Mouse (Mus musculus) thymus, postnatal 25 days (tissue): ENCODE measurements around the gene Slc38a1.

ENCODE experiments used
- DNase-seq: peaks from one replicate; pipeline ENCODE4 v3.0.0; 2022

The Slc38a1 gene

DNA sequence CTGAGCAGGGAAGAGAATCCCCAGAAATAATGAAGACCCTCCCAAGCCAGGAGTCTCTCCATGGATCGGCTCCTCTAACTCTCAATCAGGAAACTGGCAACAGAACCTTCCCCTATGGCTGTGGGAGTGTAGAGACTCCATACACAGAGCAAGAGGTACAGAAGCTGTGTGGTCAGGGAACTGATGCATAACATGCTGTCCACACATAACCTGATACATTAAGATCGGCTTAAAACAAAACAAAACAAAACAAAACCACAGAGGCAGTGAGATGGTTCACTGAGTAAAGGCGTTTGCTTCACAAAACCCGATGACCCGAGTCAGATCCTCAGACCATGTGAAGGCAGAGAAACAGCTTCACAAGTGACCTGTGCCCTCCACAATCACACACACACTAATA, 35.3 kb downstream of the Slc38a1 start:
- no peak for DNase-seq

DNA sequence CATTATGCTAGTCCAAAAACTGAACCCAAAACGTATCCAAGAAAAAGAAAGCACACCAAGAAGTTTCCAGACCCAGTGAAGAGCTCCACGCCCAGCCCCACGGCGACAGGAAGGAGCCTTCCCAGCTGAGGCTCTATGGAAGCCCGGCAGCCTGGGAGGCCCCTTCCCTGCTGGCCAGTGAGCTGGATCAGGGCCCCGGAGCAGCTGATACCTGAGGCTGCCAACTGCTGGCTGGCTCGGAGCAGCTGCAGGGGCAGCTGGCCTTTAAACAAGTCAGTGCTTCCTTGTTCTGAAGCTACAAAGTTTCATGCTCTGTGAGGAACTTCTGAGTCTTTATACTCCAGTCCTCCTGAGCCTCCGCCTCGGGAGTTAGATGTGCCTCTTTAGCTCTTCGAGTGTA, 38.4 kb downstream of the Slc38a1 start:
- DNase-seq, result no peak

DNA sequence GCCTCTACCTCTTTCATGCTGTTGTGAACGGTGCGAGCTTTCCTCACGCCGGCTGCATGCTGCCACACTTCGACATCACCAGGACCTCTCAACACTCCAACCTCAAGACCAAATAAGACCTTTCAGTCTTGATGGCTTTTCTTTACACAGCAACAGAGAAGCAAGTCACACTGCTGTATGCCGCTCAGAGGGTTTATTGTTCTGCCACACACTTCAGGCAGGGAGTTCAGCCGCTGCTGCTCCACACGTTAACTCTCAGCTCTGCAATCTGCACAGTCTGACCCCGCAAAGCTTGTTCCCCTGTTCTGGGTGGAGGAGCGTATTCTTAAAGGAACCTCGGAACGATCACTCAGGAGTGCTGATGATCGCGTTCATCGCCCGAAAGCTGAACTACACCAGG, 40.7 kb downstream of the Slc38a1 start:
- DNase-seq, result no peak

DNA sequence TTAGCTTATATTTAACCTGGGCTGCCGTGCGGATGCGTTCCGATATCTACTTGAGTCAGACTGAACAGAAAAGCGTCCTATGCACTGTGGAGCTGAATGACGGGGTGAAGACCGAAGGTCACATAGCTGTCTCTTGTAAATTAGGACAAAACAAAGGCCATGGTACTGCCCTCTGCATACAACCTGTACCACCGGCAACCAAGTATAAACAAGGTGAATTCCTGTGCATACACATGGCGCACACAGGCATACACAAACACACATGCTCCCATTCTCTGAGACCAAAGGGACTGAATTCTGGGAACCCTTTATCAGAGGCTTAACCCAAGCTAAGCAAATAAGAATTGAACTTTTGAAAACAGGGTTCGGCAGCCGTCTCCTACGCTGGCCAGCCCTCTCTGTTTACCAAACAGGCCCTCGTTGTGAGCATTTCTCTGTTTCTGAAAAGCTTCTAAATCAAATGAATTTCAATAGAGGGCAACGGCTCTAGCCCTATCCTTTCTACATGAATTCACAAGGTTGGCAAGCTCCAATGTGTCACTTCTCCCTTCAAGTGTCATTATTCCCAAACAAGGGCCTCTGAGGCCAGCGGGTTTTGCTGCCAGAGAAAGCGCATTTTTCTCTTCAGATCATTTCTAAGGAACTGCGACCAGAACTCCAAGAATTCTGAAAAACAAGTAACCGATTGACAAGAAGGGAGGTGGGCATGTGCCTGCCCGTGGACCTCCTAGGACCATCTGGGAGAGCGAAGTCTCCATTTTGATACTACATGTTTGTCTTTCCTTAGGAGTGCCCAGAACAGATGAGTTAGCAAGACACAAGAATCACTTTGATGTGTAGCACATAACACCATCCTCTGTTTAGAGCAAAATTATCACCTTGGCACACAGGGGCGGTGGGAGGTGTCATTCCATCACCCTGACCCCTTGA, 42.6 kb downstream of the Slc38a1 start:
- DNase-seq, result no peak

DNA sequence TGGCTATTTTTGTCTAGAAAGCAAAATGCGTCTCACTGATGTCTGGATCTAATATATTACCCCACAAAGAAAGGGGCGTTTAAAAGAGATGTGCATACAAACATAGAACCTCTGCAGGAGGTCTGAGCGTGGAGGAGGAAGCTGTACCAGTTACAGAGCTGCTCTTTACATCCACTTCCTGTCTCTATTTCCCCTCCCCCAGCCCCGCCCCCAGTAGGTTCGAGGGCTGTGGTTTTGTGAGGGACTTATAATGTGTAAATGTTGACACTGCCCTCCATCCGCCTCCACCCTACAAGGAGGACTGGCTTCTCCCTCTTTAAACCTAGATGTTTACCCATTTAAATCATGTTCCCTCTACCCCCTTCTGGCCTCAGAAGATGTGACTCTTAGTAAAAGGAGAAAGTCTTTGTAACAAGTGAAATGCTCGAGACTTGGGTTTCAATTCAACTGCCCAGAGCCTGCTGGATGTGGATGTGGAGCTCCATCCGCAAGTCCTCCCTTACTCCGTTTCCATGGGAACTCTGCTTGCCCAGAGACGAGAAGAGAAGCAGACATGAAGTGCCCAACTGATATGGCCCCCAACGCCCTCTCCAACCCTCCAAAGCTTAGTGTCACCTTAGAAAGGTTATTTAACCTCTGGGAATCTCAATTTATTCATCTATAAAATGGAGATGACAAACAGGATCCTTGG, 43.7 kb downstream of the Slc38a1 start:
- peak; percentile 86 for DNase-seq

DNA sequence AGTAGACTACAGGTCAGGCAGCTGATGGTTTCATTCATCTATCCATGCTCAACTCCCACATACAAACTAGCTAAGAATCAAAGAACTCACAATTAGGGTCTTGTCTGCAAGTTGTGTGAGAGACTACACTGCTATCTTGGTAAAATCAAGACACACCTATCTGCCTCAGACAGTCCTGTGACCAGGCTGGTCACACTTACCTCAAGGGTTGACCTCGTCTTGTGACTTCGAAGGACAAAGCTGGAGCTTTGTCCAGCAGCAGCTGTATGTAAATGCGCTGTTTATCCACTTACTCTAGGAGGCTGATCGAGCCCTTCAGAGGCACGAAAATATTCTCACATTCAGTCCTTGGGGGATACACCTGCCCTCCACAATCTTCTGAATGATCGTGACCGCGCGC, 45.6 kb downstream of the Slc38a1 start:
- no peak for DNase-seq

DNA sequence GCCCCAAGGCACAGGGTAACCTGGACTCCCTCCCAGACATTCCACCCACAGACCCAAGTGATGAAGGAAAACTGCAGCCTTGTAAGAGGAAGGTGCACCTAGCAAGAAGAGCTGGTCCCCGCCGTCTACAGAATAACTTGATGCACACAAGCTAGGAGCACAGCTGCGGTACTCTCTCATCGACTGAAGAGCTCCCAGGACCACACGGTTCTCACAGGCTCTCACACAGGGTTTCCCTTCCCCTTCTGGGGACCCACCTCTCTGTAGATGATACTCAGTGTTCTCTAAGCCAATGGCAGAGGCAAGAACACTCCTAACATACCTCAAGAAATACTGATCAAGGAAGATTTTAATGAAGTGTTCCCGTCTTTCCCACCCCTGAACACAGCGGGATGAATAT, 48.4 kb downstream of the Slc38a1 start:
- DNase-seq, result no peak

DNA sequence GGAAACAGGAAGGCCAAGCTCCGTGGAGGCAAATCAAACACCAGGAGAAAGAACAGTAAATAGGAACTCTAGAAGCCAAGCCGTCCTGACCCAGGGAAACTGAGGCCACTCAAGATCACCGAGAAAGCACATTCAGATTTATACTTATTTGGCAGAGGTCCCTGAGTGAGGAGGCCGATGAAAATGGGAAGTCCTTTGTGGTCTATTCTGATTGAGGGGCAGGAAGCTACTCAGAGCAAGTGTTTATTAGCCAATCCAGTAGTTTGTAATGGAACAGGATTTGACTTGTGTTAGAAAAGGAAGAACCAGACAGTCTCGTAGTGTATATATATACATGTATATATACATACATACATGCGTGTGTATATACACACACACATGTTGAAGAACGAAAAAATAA, 48.8 kb downstream of the Slc38a1 start:
- DNase-seq, result no peak

DNA sequence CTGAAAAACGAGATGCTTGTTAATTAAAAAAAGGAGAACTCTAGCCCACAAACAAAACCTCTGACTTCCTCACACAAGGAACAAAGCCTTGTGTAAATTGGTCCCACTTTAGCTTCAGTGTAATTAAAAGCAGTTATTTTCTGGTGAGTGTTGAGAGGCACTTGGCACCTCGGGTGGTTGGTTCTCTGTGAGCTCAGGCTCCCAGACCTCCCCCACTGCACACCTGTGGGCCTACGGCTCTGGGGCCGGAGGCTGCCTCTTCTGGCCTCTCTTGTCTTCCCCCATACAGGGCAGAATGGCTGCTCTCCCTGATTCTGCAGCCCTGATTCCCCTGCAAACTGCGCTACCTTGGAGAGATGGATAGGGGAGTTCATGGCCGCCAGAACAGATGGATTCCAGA, 49.3 kb downstream of the Slc38a1 start:
- peak; percentile 29 for DNase-seq

DNA sequence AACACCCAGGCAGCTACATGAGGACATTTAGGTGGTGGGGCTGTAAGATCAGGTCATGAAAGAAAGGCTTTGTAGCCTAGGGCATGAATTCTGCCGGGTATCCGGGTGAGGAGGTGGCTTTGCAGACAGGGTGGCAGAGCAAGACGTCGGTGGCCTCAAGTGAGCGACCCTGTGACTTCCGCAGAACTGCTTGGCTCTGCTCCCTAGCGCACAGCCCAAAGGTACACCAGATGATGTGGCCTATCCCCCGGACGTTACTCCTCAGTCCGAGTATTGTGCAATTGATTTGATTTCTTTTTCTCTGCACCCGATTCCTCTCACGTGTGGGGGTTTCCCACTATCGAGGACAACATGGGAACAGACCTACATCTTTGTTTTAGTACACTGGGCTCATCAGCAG, 49.7 kb downstream of the Slc38a1 start:
- no peak for DNase-seq

DNA sequence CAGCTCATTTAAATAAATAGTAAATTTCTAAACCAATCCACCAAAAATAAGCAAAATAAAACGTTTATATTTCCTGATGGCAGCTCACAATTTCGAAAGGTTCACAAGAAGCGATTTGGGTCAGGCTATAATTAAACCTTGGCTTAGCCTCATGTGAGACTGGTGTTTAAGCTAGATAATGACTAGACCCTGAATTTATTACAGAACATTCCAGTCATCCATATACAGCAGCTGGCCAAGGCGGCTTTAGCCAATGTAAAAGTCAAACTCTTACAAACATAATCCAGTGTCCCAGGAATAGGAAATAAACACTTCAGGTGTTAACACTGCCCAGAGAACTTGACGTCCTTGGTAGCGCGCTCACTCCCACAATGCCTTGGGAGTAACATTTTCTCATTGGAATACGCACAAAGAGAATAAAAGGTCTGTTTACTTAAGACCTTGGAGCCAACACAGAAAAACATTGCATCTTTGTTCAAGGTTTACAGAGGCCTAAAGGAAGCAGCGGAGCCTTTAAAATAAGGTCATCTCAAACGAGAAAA, 50.8 kb downstream of the Slc38a1 start:
- no peak for DNase-seq

DNA sequence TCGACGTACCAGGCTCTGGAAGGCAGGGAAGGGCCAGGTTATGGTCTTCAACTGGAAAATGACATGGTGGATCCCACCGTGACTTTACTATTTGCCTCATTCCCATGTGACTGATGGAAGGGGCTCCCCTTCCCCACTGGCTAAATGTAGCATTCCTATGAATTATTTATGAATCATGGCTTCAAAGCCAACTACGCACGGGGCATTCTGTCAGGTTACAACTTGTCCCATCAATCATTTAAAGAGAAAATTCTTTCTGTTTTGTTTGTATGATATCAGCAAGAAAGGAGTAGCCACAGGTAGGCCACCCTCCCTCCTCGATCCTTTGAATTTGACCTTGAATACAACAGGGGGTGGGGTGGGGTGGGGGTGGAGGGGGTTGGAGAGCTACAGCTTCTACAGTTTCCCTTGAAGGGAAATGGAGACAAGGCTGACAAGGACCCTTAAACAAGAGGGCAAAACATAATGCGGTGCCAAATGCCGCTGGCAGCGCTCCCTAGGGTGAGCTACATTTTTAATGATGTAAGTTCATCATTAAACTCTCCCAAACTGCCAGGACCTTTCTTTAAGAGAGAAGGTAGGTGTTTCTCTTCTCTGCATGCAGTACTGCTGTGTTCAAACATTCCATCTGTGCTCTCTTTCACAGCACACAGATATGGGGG, 53.6 kb downstream of the Slc38a1 start:
- no peak for DNase-seq

DNA sequence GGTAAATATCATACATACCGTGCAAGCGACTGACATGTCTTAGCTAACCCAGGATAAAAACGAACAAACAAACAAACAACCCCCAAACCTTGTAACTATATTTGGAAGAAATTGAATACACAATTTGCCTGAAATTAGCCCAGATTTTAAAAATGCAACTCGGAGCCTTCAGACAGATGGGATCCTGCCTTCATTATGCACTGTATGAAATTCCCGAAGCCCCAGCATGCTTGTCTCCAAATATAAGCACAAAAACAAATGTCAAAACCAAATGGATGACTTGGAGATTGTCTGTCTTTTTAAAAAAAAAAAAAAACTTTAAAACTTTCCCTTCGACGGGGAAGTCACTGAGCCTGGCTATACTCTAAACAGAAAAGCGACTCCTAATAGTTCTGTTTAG, 54.7 kb downstream of the Slc38a1 start:
- no peak for DNase-seq

DNA sequence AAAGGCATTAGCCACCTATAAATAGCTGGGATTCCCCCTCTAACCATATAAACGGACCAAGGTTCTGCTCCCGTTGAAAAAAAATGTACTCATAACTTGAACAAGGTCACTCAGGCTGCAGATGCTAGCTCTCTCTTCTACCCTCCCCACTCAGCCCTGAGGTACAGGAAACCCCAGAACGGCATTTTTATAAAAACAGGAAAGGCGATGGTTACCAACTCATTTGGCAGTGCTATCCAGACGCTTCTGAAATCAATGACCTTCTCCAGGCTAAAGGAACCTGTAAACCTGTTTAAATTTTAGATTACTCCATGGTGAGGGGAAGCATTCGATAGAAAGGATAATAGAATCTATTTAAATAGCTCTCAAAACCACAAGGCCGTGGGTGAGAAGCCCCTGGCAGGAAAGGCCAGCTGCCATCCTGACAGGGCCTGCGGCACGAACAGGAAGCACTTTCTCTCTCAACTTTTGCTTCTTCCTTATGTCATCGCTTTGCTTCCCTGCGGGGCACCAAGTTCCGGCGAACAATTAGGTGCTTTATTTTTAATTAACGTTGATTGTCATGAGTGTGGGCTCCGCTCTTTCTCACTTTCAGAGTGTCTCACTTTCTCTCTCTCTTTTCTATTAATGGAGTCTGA, 59.2 kb downstream of the Slc38a1 start:
- no peak for DNase-seq

DNA sequence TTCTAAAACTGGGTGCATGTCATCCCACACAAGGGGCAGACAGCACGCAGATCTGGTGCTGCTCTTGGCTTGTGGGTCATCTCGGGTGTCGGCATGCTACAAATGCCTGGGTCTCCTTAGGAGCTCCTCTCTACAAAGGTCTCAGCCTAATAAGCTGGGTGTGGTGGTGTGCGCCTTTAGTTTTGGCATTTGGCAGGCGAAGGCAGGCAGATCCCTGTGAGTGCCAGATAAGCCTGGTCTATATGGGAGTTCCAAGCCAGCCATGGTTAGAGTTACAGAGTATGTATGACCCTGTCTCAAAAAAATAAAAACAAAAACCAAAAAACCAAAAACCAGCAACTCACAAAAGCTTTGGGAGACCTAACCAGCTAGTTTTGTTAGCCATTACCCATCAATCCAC, 65.7 kb downstream of the Slc38a1 start:
- no peak for DNase-seq

DNA sequence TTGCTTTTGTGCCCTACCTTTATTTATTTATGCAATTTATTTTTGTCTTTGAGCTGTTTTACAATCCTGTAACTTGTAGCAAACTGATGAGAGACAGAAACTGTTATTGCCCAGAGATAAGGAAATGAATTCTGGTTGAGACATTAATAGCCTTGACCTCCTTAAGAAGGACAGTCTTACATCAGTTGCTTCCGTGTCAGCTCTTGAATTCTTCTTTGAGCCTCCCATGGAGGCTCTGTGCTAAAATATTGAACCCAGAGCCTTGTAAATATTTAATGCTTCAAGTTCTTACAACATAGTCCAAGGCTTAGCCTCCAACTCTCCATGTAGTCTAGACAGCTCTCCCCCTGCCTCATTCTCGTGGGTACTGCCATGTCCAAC, 73.7 kb downstream of the Slc38a1 start:
- no peak for DNase-seq

DNA sequence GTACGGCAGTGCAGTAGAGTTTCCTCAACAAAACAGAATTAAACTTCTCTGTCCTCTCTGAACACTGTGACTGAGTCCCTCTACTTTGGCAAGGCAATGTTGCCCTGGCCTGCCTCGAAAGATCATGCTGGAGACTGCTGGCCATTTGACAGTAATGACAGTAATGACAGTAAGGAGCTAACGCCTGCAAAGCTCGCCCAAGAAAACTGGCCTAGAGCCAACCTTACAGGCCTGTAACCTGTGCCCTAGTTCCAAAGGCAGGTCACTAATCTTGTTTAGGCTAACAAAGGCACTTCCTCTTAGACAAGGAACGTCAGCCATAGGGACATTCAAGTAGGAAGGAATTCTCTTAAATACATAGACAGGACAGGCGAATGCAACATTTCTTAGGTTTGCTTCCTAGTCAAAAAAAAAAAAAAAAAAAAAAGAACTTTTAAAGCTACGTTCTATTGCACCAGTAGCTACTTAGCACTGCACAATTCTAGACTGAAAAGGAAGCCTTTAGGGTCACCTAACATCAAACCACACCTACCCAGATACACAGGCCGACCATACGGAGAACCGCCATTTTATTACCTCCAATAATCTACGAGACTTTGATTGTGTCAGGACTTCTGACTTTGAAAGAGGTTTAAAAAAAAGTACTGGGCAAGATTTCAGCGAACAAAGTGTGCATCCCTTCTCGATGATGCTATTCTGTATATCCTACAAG, 74.3 kb downstream of the Slc38a1 start:
- DNase-seq, result no peak

DNA sequence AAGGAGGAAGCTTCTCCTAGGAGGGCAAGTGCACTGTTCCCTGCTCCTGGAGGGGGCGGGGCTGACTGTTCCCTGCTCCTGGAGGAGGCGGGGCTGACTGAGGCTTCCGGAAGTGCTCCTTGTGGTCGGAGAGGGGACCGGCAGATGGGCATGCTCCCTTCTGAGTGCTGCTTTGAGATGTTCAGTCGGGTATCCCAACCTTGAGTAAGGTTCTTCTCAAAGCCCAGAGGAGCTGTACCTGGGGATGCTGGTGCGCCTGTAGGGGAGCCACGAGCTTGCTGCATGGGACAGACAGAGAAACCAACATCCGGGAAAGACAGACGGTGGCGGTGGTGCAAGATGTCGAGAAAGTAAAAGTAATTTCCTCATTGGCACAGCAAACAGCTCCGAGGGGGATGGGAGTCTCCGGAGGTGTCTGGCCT, 75.9 kb downstream of the Slc38a1 start:
- DNase-seq, result peak; percentile 60

DNA sequence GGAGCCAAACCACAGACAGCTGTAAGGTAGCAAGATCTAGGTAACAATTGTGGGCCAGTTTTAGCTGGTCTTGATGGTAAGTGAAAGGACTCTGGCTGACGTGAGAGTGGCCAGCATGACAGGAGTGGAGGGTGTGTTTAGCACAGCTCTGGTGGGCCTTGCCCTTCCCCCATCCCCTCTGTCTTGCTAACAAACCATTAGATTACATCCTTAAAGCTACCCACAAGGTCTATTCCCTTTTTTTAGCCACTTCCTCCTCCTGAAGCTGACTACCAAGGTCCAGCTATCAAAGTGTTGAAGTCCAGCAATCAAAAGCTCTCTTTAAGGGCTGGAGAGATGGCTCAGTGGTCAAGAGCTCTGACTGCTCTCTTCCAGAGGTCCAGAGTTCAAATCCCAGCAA, 78.9 kb downstream of the Slc38a1 start:
- DNase-seq, result no peak

DNA sequence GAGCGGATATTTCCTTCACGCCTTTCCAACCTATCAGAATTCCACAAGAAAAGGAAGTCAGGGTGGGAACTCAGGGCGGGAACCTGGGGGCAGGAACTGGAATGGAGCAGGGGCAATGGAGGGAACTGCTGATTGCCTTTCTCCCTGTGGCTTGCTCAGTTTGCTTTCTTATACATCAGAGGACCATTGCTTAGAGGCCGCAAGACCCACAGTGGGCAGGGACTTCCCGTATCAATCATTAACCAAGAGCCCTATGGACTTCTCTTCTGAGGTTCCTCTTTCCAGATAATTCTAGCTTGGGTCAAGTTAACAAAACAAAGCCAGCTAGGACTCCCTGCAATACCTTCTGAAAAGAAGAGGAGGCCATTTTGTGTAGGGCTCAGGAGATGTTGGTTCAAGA, 80.2 kb downstream of the Slc38a1 start:
- DNase-seq, result no peak

DNA sequence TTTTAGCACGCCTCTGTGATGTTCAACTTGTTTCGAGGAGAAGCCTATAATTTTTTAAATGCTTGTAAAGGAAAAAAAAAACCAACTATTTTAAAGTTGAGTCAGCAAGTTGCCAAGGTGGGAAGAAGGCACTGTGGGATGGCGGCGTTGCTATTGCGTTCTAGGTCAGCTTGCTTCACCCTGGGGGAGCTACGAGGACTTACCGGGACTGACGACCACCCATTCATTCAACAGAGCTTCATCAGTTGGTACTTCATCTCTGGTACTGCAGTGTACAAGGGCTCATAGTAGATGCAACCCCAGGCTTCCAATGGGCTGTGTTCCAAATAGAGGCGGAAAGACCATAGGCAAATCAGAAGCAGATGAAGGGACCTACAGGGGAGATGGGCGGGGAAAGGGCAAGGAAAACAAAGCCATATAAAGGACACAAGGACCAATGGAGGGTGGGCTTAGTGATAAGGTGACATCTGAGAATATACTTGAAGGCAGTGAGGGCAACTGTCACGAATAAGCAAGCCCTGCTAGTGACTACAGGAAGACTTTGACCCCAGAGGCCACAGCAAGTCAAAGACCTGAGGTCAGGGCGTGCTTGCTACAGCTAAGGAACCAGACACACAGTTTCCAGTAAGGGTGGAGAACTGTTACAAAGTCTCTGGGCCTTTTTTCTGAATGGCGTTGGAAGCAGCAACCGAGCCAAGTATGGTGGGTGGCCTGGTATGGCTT, 82.0 kb downstream of the Slc38a1 start:
- no peak for DNase-seq
